Comparison of ENCODE assay signal across 21 mouse cellular contexts in the genomic region with DNA sequence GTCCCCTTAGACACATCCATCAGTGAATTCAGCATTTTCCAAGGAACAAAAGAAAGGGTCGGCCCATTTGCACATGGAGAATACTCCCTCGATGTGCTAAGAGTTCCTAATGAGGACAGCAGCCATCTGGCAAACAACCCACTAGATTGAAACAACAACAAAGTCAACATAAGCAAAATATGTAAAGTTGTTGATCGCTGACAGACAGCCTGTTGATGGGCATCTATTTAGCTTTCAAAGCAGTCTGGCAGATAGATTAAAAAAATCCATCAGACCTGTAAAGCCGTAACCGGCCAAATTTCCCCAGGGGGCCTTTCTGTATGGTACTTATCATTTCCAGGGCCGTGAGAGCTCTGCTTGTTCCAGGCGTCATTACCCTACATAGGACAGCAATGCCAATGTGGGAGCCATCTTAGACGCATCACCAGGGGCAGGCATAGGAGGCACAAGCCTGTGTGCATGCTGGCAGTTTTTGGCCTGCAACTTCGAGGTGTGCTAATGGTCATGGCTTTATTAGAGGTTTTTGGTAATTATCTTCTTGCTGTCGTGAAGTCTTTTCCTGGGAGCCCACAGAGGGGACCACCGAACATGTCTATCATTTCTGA.
DNase-seq lines count a peak whose midpoint lies in the region; ATAC-seq and TF ChIP-seq lines count a peak whose summit lies in the region.
"Had no signal": no experiment of that assay in that cellular context is flagged by ENCODE, and none has a peak within 500 bp of the region (broad histone marks: within the 10 kb centered on the region; RNA-seq: fewer than 3 reads in every experiment).

No protein-coding gene starts in this region.

- no peak for ATAC-seq in midbrain, postnatal 0 days (ENCODE audit: low FRiP score)
- no peak for ATAC-seq in midbrain, embryonic 16.5 days
- ATAC-seq in cerebellum, adult (ENCODE audit: insufficient number of reproducible peaks, low FRiP score, low TSS enrichment) = no peak
- ATAC-seq: inflammation-experienced regulatory T-cells, adult 6 months had no signal

- H3K4me2 ChIP-seq in midbrain, postnatal 0 days (ENCODE audit: low read depth, low read length, poor library complexity, severe bottlenecking) = no peak overlapping the region
- no peak overlapping the region for H3K4me2 ChIP-seq in midbrain, embryonic 16.5 days (ENCODE audit: low read length)
- H3K4me2 ChIP-seq: embryonic facial prominence, embryonic 15.5 days; heart, embryonic 12.5 days; hindbrain, embryonic 15.5 days had no signal

- peak; percentile 72 for DNase-seq in heart, adult 11 months
- no peak for DNase-seq in heart, adult 18-20 months
- DNase-seq in midbrain, postnatal 0 days (ENCODE audit: low spot score) = peak; percentile 32
- DNase-seq in brain, embryonic 14.5 days (ENCODE audit: low read depth) = peak; percentile 80
- no peak for DNase-seq in limb, embryonic 10.5 days (ENCODE audit: low spot score)
- DNase-seq: adrenal gland, adult 2 months; adrenal gland, postnatal 25 days; cerebellum, adult 11 months; cerebellum, adult 8-10 months; cerebellum, postnatal 14 days; embryo, embryonic 11 days; gastrocnemius, postnatal 10 days had no signal

- no peak overlapping the region for H3K27ac ChIP-seq in midbrain, postnatal 0 days (ENCODE audit: low read depth, low read length)
- H3K27ac ChIP-seq in midbrain, embryonic 16.5 days (ENCODE audit: low read length) = no peak overlapping the region
- peak overlapping the region; percentile 54 for H3K27ac ChIP-seq in limb, embryonic 10.5 days
- H3K27ac ChIP-seq: embryonic facial prominence, embryonic 15.5 days; forebrain, embryonic 10.5 days; hindbrain, embryonic 10.5 days; hindbrain, embryonic 15.5 days had no signal

- TF ChIP-seq CTCF in midbrain, postnatal 0 days (IDR thresholded peaks at IDR 0.05) = no peak
- TF ChIP-seq CTCF in brain, embryonic 14.5 days (IDR thresholded peaks at IDR 0.05; ENCODE audit: borderline replicate concordance, extremely low read depth, insufficient read depth, insufficient read length) = no peak

- no peak overlapping the region for H3K9ac ChIP-seq in midbrain, postnatal 0 days (replicated peaks; ENCODE audit: low read length, poor library complexity, severe bottlenecking)
- H3K9ac ChIP-seq in midbrain, embryonic 16.5 days (ENCODE audit: low read depth, low read length) = no peak overlapping the region
- H3K9ac ChIP-seq: embryonic facial prominence, embryonic 15.5 days; heart, embryonic 12.5 days; hindbrain, embryonic 15.5 days had no signal

- no peak overlapping the region for H3K4me3 ChIP-seq in midbrain, postnatal 0 days (ENCODE audit: low read depth, low read length)
- H3K4me3 ChIP-seq in midbrain, embryonic 16.5 days (ENCODE audit: low read depth, low read length) = no peak overlapping the region
- H3K4me3 ChIP-seq in limb, embryonic 10.5 days = no peak overlapping the region
- H3K4me3 ChIP-seq: embryonic facial prominence, embryonic 15.5 days; erythroblast, embryonic 14.5 days; forebrain, embryonic 10.5 days; heart, embryonic 12.5 days; hindbrain, embryonic 10.5 days; hindbrain, embryonic 15.5 days had no signal

- no peaks in the 10 kb centered on the region for H3K27me3 ChIP-seq in midbrain, postnatal 0 days (ENCODE audit: insufficient read depth, low read length)
- H3K27me3 ChIP-seq in midbrain, embryonic 16.5 days (ENCODE audit: control insufficient read depth, insufficient read depth, low read depth, low read length) = no peaks in the 10 kb centered on the region
- H3K27me3 ChIP-seq in limb, embryonic 10.5 days (ENCODE audit: low read depth, poor library complexity, severe bottlenecking) = no peaks in the 10 kb centered on the region
- H3K27me3 ChIP-seq: embryonic facial prominence, embryonic 15.5 days; heart, embryonic 12.5 days; hindbrain, embryonic 15.5 days had no signal

- no peaks in the 10 kb centered on the region for H3K4me1 ChIP-seq in midbrain, postnatal 0 days (ENCODE audit: insufficient read depth, low read length)
- no peaks in the 10 kb centered on the region for H3K4me1 ChIP-seq in midbrain, embryonic 16.5 days (ENCODE audit: control insufficient read depth, insufficient read depth, low read length)
- peaks cover 47% of the 10 kb centered on the region for H3K4me1 ChIP-seq in limb, embryonic 10.5 days
- H3K4me1 ChIP-seq: embryonic facial prominence, embryonic 15.5 days; heart, embryonic 12.5 days had no signal

- H3K36me3 ChIP-seq in midbrain, postnatal 0 days (ENCODE audit: insufficient read depth, low read length) = no peaks in the 10 kb centered on the region
- no peaks in the 10 kb centered on the region for H3K36me3 ChIP-seq in midbrain, embryonic 16.5 days (ENCODE audit: control insufficient read depth, insufficient read depth, low read length)
- H3K36me3 ChIP-seq in limb, embryonic 10.5 days = no peaks in the 10 kb centered on the region
- H3K36me3 ChIP-seq: embryonic facial prominence, embryonic 15.5 days; forebrain, embryonic 10.5 days; heart, embryonic 12.5 days; hindbrain, embryonic 10.5 days; hindbrain, embryonic 15.5 days had no signal

- TF ChIP-seq POLR2A in brain, embryonic 14.5 days (IDR thresholded peaks at IDR 0.05; ENCODE audit: borderline replicate concordance, extremely low read depth, insufficient read depth, insufficient read length, poor library complexity, severe bottlenecking) = no peak

- H3K9me3 ChIP-seq in midbrain, postnatal 0 days (ENCODE audit: low read length) = no peaks in the 10 kb centered on the region
- H3K9me3 ChIP-seq in midbrain, embryonic 16.5 days (replicated peaks; ENCODE audit: control insufficient read depth, low read length, poor library complexity, severe bottlenecking) = no peaks in the 10 kb centered on the region
- no peaks in the 10 kb centered on the region for H3K9me3 ChIP-seq in limb, embryonic 10.5 days (replicated peaks)
- H3K9me3 ChIP-seq: embryonic facial prominence, embryonic 15.5 days; forebrain, embryonic 10.5 days; heart, embryonic 12.5 days; hindbrain, embryonic 10.5 days; hindbrain, embryonic 15.5 days had no signal

- 68% methylated on average over 11 of the region's 11 CpGs for WGBS in midbrain, postnatal 0 days
- 67% methylated on average over 11 of the region's 11 CpGs for WGBS in midbrain, embryonic 16.5 days
- WGBS in limb, embryonic 10.5 days = 88% methylated on average over 11 of the region's 11 CpGs

Comparison
In these comparisons a context has a peak if more than half of its experiments do, and no peak if none do; other contexts are left out.
1. DNase-seq: peak in heart, adult 11 months (single experiment), midbrain, postnatal 0 days (single experiment) and brain, embryonic 14.5 days (single experiment); none in heart, adult 18-20 months (0 of 2) and limb, embryonic 10.5 days (single experiment).